In the genomic region with DNA sequence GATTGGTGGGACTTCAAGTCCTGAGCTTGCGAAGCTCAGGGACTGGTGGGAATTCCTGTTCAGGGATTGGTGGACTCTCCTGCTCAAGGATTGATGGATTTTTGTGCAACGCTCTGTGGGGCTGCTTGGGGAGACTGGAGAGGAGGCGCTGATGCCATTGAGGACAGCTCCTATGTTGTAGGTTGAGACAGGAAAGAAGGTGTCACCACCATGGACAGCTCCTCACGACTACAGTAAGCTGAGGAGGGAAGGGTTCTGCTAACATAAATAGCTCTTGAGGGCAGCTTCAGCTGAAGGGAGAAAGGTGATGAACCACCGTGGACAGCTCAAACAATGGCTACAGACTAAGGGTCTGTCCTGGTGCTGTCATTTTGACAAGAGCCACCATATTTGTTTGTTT, we compare ENCODE assay signal across 1 mouse cellular context.
TF ChIP-seq lines count a peak whose summit lies in the region.

No protein-coding gene starts in this region.

TF ChIP-seq in CH12.LX, 34 proteins besides CTCF, POLR2A, EP300 and RAD21:
- TF ChIP-seq TBP (conservative IDR thresholded peaks at IDR 0.05; ENCODE audit: low read depth, low read length) (no peak), JUN (IDR thresholded peaks at IDR 0.05; ENCODE audit: insufficient read depth, low read depth, low read length) (no peak), SIN3A (IDR thresholded peaks at IDR 0.05; ENCODE audit: low read length) (peak; percentile 62; the same call in 1 of the 2 replicates), MAFK (IDR thresholded peaks at IDR 0.05; ENCODE audit: insufficient replicate concordance, low read length) (no peak), KAT2A (IDR thresholded peaks at IDR 0.05; ENCODE audit: insufficient replicate concordance, low read length) (no peak)
